Mouse (Mus musculus) neural tube, embryonic 11.5 days (tissue): ENCODE results near the gene Socs5. TPM values are rescaled to one million over a fixed set of nuclear protein-coding genes. Genes with fewer than 3 reads are reported as not detected.

Experiments used
- ATAC-seq: fragments of 200-750 bp; cut with Nextera tagmentation; 2 replicates; pipeline ENCODE4 v1.8.0; 2017; ENCODE audit warnings: moderate number of reproducible peaks, mild to moderate bottlenecking, moderate TSS enrichment, moderate library complexity; ENCODE audit not compliant: insufficient read depth, low FRiP score, low TSS enrichment
- DNase-seq: peaks from one replicate; pipeline ENCODE4 v3.0.0-alpha.2; 2015; ENCODE audit warnings: low spot score
- H3K27ac ChIP-seq: fragments of 300-500 bp; sonication (generic); 2 replicates; pipeline ENCODE4 v1.5.1; 2014; ENCODE audit warnings: low read depth, mild to moderate bottlenecking, low read length
- H3K27me3 ChIP-seq: fragments of 300-500 bp; sonication (generic); 2 replicates; pipeline ENCODE4 v1.6.1; 2014; ENCODE audit warnings: mild to moderate bottlenecking, low read length, mixed read lengths; ENCODE audit not compliant: control insufficient read depth, insufficient read depth
- H3K36me3 ChIP-seq: fragments of 300-500 bp; sonication (generic); 2 replicates; pipeline ENCODE4 v1.6.1; 2014; ENCODE audit warnings: mild to moderate bottlenecking, low read length, moderate library complexity, mixed read lengths; ENCODE audit not compliant: control insufficient read depth, insufficient read depth
- H3K4me1 ChIP-seq: fragments of 300-500 bp; sonication (generic); 2 replicates; pipeline ENCODE4 v1.6.1; 2014; ENCODE audit warnings: low read length, mixed read lengths; ENCODE audit not compliant: control insufficient read depth, insufficient read depth
- H3K4me2 ChIP-seq: fragments of 300-500 bp; sonication (generic); 2 replicates; pipeline ENCODE4 v1.6.1; 2014; ENCODE audit warnings: low read depth, mild to moderate bottlenecking, moderate library complexity
- H3K4me3 ChIP-seq: fragments of 300-500 bp; sonication (generic); 2 replicates; pipeline ENCODE4 v1.5.1; 2014; ENCODE audit warnings: low read depth, low read length
- H3K9ac ChIP-seq: fragments of 300-500 bp; sonication (generic); 2 replicates; pipeline ENCODE4 v1.6.1; 2014; ENCODE audit warnings: mild to moderate bottlenecking, low read length
- H3K9me3 ChIP-seq: fragments of 300-500 bp; sonication (generic); 2 replicates; pipeline ENCODE4 v1.6.1; 2016; ENCODE audit warnings: low read length; ENCODE audit not compliant: control insufficient read depth
- WGBS: fragments of 180-500 bp; shearing (Covaris S2); extraction: QIAGEN DNeasy Blood & Tissue Kit; methylation state at CpG from one replicate; pipeline ENCODE4 v1.1.7; 2014; 5-methylcytosine and 5-hydroxymethylcytosine counted together
- polyA plus RNA-seq: library from polyadenylated mRNA; unstranded; fragments of >200 nt; fragmentation: Nextera tagmentation; extraction: Ambion mirVana; gene quantifications from 2 replicates; pipeline ENCODE4 v1.2.1, GENCODE M21; 2014

The Socs5 gene
- polyA plus RNA-seq, 1 experiment from 2014 or later = 15.4 TPM

DNA sequence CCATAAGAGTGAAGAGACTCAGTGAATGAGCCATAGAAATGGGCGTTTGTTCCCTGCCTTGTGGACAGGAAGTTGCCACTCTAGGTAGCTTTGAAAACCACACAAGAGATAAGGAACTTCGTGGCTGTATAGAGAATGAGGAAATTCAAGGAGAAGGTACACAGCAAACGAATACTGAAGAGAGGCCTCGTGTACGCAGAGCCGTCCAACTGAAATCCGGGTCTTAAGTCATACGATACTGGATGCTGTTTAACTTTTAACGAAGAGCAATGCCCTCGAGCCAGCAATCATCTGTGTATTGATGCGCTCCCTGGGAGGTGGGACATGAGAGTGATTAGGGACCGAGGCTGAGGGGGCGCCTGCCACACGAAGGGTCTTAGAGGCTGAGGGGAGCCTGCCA, 35.7 kb downstream of the Socs5 start:
- Histone ChIP-seq H3K27me3 (no peaks in the 10 kb centered on the region), H3K4me3 (no peak overlapping the region), H3K4me2 (no peak overlapping the region), H3K36me3 (no peaks in the 10 kb centered on the region), H3K9ac (no peak overlapping the region), H3K27ac (no peak overlapping the region), H3K4me1 (no peaks in the 10 kb centered on the region), H3K9me3 (no peaks in the 10 kb centered on the region)
- WGBS = 81% methylated on average over 14 of the region's 14 CpGs
- DNase-seq (no peak), ATAC-seq (no peak)

DNA sequence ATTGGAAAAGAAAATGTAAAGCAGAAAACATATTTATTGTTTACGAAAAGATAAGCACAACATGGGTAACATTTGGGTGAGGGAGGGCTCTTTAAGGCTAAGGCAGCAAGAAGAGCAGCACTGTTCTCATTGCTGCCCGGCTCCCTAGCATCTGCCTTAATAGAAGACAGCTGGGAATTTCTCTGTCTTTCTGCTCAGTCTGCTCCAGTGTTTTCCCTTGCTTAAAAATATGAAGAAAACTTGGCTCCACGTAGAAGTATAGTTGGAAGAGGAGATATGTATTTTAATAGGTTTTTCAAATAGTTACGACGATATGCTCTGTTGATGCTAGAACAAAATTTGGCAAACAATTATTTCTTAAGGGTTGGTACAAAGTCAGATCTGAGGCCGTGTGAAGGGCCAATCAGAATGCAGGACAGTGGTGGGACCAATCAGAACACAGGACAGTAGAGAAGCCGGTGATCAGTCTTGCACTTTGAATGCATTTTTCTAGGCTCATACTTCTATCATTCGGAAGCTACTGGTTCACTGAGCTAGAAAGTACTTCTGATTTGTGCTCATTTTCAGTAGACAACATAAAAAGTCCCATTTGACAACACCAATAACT, 39.0 kb downstream of the Socs5 start:
- DNase-seq = no peak
- Histone ChIP-seq H3K4me3 (no peak overlapping the region), H3K4me1 (no peaks in the 10 kb centered on the region), H3K27me3 (no peaks in the 10 kb centered on the region), H3K9me3 (no peaks in the 10 kb centered on the region), H3K36me3 (no peaks in the 10 kb centered on the region), H3K27ac (no peak overlapping the region), H3K9ac (no peak overlapping the region), H3K4me2 (no peak overlapping the region)
- 87% methylated on average over 8 of the region's 8 CpGs for WGBS
- no peak for ATAC-seq

DNA sequence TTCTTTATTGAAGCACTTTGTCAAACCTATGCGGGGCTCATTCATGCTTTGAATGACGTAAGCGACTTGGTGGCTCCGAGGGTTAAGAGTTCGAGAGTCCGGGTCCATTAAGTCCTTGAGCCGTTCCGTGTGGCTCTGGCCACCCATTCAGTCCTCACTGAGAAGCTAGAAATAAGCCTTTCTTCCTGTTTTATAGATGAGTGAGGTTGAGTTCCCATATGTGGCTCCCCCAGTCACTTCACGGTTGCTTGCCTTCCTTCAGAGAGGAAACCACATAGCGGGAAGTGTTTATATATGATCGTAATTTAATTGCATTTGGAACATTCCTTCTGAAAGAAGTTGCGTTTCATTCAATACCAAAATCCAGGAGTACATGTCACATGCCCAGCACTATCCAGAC, 42.3 kb downstream of the Socs5 start:
- WGBS = 83% methylated on average over 12 of the region's 12 CpGs
- H3K4me1 ChIP-seq = no peaks in the 10 kb centered on the region

DNA sequence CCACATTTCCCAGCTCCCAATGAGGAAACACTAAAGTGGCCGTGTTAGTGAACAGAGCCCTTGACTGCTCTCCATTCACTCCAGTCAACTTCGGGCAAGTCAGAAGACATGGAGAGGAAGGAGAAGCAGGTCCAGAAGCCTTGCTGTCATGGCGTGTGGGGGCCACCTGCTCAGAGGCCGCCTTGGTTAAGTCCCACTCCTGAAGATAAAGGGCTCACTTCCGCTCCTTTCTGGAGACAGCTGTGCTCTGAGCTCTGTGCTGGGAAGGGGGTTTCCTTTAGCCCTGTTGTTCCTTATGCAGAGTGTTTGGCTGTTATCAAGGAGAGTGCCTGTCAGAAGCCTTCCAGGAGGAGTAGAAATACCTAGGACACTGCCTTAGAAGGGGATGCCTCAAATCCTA, 45.5 kb downstream of the Socs5 start:
- H3K4me1 ChIP-seq = no peaks in the 10 kb centered on the region
- WGBS = 49% methylated on average over 5 of the region's 5 CpGs
- DNase-seq (no peak), ATAC-seq (no peak)
- no peak overlapping the region for H3K27ac ChIP-seq
- H3K4me3 ChIP-seq = no peak overlapping the region
- H3K9ac ChIP-seq = no peak overlapping the region
- no peaks in the 10 kb centered on the region for H3K27me3 ChIP-seq
- no peaks in the 10 kb centered on the region for H3K9me3 ChIP-seq
- H3K4me2 ChIP-seq = no peak overlapping the region
- H3K36me3 ChIP-seq = no peaks in the 10 kb centered on the region

More for the DNA sequence above, 42.3 kb downstream of the Socs5 start:
- no peak for ATAC-seq
- no peaks in the 10 kb centered on the region for H3K27me3 ChIP-seq
- DNase-seq = no peak
- no peak overlapping the region for H3K9ac ChIP-seq
- H3K27ac ChIP-seq = no peak overlapping the region
- H3K4me3 ChIP-seq = no peak overlapping the region
- H3K36me3 ChIP-seq = no peaks in the 10 kb centered on the region
- no peaks in the 10 kb centered on the region for H3K9me3 ChIP-seq
- no peak overlapping the region for H3K4me2 ChIP-seq

DNA sequence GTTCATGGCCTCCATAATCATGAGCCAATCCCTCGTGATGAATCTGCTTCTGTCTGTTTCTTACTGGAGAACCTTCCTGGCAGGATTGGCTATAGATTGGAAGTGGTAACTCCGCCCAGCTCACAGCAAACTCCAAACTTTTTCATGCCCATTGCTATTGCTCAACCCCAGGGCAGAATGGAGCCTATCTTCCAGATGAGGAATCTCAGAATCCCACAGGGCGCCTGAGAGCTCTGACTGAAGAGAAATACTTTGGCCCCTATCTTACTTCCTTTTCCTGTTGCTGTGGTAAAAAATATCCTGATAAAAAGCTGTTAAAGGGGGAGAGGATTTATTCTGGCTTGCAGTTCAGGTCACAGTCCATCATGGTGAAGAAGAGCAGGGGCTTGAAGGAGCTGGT, 48.2 kb downstream of the Socs5 start:
- no peaks in the 10 kb centered on the region for H3K9me3 ChIP-seq
- no peaks in the 10 kb centered on the region for H3K4me1 ChIP-seq
- 85% methylated on average over 3 of the region's 3 CpGs for WGBS
- H3K4me3 ChIP-seq = no peak overlapping the region
- no peak overlapping the region for H3K27ac ChIP-seq
- ATAC-seq (no peak), DNase-seq (no peak)
- H3K27me3 ChIP-seq = no peaks in the 10 kb centered on the region
- no peaks in the 10 kb centered on the region for H3K36me3 ChIP-seq
- no peak overlapping the region for H3K4me2 ChIP-seq
- no peak overlapping the region for H3K9ac ChIP-seq

DNA sequence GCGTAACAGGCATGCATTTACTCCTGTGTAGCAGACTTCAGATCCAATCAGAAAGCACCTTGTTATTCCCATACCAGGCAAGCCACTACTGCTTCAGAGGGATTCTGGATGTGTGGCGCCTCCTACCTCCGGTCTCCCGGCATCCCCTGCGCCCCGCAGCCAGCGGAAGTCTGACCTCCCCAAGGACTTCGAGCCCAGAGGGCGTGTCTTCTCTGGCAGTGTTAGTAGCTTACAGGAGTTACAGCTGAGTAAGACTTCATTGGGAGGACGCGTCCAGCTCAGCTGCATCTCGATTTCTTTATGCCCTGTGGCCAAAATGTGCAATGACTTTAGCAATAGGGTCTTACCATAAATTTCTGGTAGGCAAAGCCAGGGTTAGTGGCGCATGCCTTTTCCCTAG, 50.3 kb downstream of the Socs5 start:
- Histone ChIP-seq H3K4me2 (no peak overlapping the region), H3K9ac (no peak overlapping the region), H3K4me3 (no peak overlapping the region), H3K36me3 (no peaks in the 10 kb centered on the region), H3K27me3 (no peaks in the 10 kb centered on the region), H3K27ac (no peak overlapping the region), H3K9me3 (no peaks in the 10 kb centered on the region), H3K4me1 (no peaks in the 10 kb centered on the region)
- ATAC-seq = no peak
- WGBS = 70% methylated on average over 13 of the region's 13 CpGs
- no peak for DNase-seq

DNA sequence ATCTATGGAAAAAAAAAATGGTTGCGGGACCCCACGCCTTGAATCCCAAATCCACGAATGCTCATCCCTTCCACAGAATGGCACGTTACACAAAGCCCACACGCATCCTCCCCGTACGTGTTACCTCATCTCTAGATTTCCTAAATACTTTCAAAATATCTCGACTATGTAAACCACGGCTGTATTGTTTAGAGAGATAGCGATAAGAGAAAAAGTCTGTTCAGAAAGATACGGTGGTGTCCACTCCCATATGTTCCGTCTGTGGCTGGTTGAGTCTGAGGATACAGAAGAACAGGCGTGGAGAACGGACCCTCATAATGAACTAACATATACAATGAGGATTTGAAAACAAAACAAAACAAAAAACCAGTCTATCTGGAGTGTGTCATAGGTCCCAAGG, 51.1 kb downstream of the Socs5 start:
- DNase-seq (no peak), ATAC-seq (no peak)
- Histone ChIP-seq H3K4me3 (no peak overlapping the region), H3K4me1 (no peaks in the 10 kb centered on the region), H3K27ac (no peak overlapping the region), H3K27me3 (no peaks in the 10 kb centered on the region), H3K36me3 (no peaks in the 10 kb centered on the region), H3K4me2 (no peak overlapping the region), H3K9ac (no peak overlapping the region), H3K9me3 (no peaks in the 10 kb centered on the region)
- WGBS = 95% methylated on average over 14 of the region's 14 CpGs

DNA sequence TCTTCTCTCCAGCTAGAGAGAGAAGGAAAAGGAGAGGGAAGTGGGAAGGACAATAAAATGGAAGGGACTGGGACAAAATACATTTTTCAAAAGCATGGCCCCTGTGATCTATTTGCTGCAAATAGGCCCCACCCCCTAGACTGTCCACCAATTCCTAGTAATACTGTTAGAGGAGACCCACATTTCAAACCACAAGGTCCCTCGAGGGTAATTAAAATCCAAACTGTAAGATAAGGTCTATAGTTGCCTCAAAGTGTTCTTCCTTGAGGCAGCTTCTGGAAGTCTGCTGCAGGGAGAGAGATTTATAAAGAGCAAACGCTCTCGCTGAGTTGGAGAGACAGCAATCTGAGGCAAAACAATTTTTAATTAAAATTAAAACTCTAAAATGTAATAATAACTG, 52.8 kb downstream of the Socs5 start:
- 86% methylated on average over 3 of the region's 3 CpGs for WGBS
- H3K9me3 ChIP-seq = no peaks in the 10 kb centered on the region
- DNase-seq (no peak), ATAC-seq (no peak)
- no peak overlapping the region for H3K27ac ChIP-seq
- no peaks in the 10 kb centered on the region for H3K27me3 ChIP-seq
- no peak overlapping the region for H3K9ac ChIP-seq
- no peak overlapping the region for H3K4me3 ChIP-seq
- no peaks in the 10 kb centered on the region for H3K36me3 ChIP-seq
- no peak overlapping the region for H3K4me2 ChIP-seq
- no peaks in the 10 kb centered on the region for H3K4me1 ChIP-seq

DNA sequence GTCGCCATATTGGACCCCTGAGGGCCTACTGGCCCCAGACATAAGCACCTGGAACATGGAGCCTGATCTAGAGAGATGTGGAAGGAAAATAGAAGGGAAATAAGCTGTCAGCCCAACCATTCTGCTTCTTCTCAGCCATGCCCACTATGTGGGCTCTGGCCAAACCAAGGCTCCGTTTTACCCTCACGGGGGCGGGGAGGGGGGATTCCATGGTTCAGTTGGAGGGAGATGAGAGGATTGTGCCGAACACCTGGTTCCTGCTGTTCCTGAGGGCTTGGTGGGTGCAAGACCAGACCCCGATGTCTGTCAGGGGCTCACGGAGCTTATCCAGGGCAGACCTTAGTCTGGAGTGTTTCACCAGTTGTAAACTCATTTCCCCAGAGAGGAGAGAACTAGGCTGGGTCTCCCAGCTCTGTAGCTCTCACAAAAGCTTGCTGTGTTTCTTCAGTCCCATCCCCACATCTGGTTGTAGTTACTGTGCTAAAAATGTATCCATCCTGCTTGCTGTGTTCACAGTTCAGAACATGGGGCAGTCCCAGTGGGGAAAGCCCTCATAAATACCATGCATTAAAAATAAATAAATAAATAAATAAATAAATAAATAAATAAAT, 56.9 kb downstream of the Socs5 start:
- Histone ChIP-seq H3K27me3 (no peaks in the 10 kb centered on the region), H3K27ac (no peak overlapping the region), H3K4me3 (no peak overlapping the region), H3K9ac (no peak overlapping the region), H3K9me3 (no peaks in the 10 kb centered on the region), H3K36me3 (no peaks in the 10 kb centered on the region), H3K4me2 (no peak overlapping the region), H3K4me1 (no peaks in the 10 kb centered on the region)
- ATAC-seq (no peak), DNase-seq (no peak)
- WGBS = 74% methylated on average over 7 of the region's 7 CpGs
